Mouse (Mus musculus): Measurements from ENCODE around the gene Ovca2.

GRCm38 (mm10) chr11:75163379-75163778, 15.3 kb downstream of the Ovca2 start:
- TF ChIP-seq CTCF (IDR thresholded peaks at IDR 0.05; ENCODE audit: borderline replicate concordance, insufficient read depth, low read length) (no peak), POLR2A (IDR thresholded peaks at IDR 0.05; ENCODE audit: low read depth, low read length) (peak; percentile 32)

Data from embryonic fibroblast, embryonic 13.5 days (primary cell).